Mouse (Mus musculus): Measurements from ENCODE around the gene Zcchc12.

DNA sequence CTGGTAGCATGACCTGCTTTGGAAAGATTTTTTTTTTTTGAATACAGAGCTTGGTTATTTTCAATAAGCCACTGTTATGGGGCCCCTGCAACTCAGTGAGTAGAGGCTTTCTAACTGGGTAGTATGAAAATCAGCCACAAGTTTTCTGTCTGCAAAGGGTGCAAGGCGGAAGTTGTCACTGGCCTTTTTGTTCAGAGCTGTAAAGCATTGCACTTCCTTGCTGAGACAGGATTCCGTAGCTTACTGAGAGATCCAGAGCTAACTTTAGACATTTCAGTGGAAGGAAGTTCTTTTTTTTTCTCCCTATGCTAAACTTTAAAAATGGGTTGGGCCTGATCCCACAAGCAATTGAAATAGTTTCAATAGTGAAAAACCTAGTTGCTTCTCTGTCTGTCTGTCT lies 33.6 kb downstream of the Zcchc12 start:
- no peak for TF ChIP-seq POLR2A (IDR thresholded peaks at IDR 0.05; ENCODE audit: insufficient read length, low read depth)
- no peak for TF ChIP-seq TCF12 (IDR thresholded peaks at IDR 0.05; ENCODE audit: insufficient read depth, poor library complexity, severe bottlenecking)
- TF ChIP-seq MYOG (IDR thresholded peaks at IDR 0.05; ENCODE audit: control insufficient read depth in 1 of 3, insufficient read depth in 1 of 3, insufficient read length in 2 of 3, low read depth in 2 of 3): no peak
- no peak for TF ChIP-seq E2F4 (IDR thresholded peaks at IDR 0.05; ENCODE audit: insufficient read depth)
- no peak for TF ChIP-seq MAX (IDR thresholded peaks at IDR 0.05; ENCODE audit: low read depth)

All from myocyte (in vitro differentiated cells).